ENCODE assay signal across 8 mouse cellular contexts in the genomic region with DNA sequence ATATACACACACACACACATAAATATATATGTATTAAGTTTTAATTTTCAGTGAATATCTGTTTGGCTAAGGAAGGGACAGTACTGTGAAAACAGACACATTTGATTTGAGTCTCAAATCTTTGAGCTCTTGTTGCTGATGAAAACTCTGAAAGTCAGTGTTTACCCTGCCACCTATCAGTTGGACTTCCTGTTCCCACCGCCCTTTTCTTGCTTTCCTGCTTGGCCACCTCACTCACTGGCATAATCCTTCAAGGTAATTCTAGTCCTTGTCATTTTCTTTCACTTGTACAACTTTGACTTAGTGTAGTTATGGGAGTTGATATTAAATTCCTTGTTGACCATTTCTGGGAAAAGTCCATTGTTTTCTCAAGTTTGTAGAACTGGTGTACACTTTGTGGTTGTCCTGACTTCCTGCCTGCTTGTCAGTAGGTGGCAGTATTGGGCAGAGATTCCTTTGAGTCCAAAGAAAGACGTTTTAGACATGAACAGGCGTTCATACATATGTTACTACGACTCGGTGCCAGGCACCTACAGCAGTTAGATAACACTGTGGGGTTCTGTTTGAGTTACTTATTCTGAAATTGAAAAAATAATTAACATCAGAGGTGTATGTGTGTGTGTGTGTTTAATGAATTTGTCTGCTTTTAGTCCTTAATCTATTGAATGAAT.
DNase-seq lines count a peak whose midpoint lies in the region; ATAC-seq lines count a peak whose summit lies in the region.

No protein-coding gene starts in this region.

- H3K36me3 ChIP-seq in forebrain, embryonic 10.5 days (replicated peaks) = no peaks in the 10 kb centered on the region
- no peaks in the 10 kb centered on the region for H3K36me3 ChIP-seq in intestine, embryonic 16.5 days (ENCODE audit: control insufficient read depth, insufficient read depth, low read length)
- no peaks in the 10 kb centered on the region for H3K36me3 ChIP-seq in midbrain, embryonic 11.5 days (ENCODE audit: control insufficient read depth, insufficient read depth, low read length)

- intact Hi-C loops in gastrocnemius, postnatal 36 days (cut with DNase I) = loop anchor here (5.0 to 10.0 kb wide), 2 partner anchors 78 to 845 kb away; no protein-coding TSS in a partner anchor
- intact Hi-C loops in left cerebral cortex, postnatal 14 days (cut with DNase I) = no loop called here

- H3K27ac ChIP-seq in forebrain, embryonic 10.5 days = no peak overlapping the region
- no peak overlapping the region for H3K27ac ChIP-seq in intestine, embryonic 16.5 days (ENCODE audit: low read length)
- H3K27ac ChIP-seq in midbrain, embryonic 11.5 days (ENCODE audit: low read depth, low read length) = no peak overlapping the region

- no peaks in the 10 kb centered on the region for H3K9me3 ChIP-seq in forebrain, embryonic 10.5 days
- H3K9me3 ChIP-seq in intestine, embryonic 16.5 days (ENCODE audit: control insufficient read depth, low read length) = no peaks in the 10 kb centered on the region
- H3K9me3 ChIP-seq in midbrain, embryonic 11.5 days (ENCODE audit: control insufficient read depth, low read length) = no peaks in the 10 kb centered on the region

- 46% methylated on average over 5 of the region's 5 CpGs for WGBS in forebrain, embryonic 10.5 days
- WGBS in intestine, embryonic 16.5 days = 35% methylated on average over 5 of the region's 5 CpGs
- WGBS in midbrain, embryonic 11.5 days = 47% methylated on average over 5 of the region's 5 CpGs

- H3K4me3 ChIP-seq in forebrain, embryonic 10.5 days = no peak overlapping the region
- no peak overlapping the region for H3K4me3 ChIP-seq in intestine, embryonic 16.5 days (ENCODE audit: low read length)
- no peak overlapping the region for H3K4me3 ChIP-seq in midbrain, embryonic 11.5 days (ENCODE audit: low read depth, low read length)

- no peaks in the 10 kb centered on the region for H3K27me3 ChIP-seq in forebrain, embryonic 10.5 days (ENCODE audit: poor library complexity, severe bottlenecking)
- no peaks in the 10 kb centered on the region for H3K27me3 ChIP-seq in intestine, embryonic 16.5 days (replicated peaks; ENCODE audit: control insufficient read depth, insufficient read depth, low read length)
- no peaks in the 10 kb centered on the region for H3K27me3 ChIP-seq in midbrain, embryonic 11.5 days (ENCODE audit: control insufficient read depth, insufficient read depth, low read length)

- ATAC-seq in intestine, embryonic 16.5 days = peak; percentile 49; the same call in 1 of the 2 replicates
- peak; percentile 58; the same call in 1 of the 2 replicates for ATAC-seq in midbrain, embryonic 11.5 days (ENCODE audit: low FRiP score)

- peak; percentile 41 for DNase-seq in gastrocnemius, adult 18-20 months (ENCODE audit: low spot score)
- no peak for DNase-seq in gastrocnemius, postnatal 36 days
- peak; percentile 88 for DNase-seq in adipocyte (ENCODE audit: low spot score)
- peak; percentile 16 for DNase-seq in forebrain, embryonic 10.5 days (ENCODE audit: extremely low spot score, low spot score)
- DNase-seq in left cerebral cortex, postnatal 14 days (ENCODE audit: low spot score in 2 of 2) = peak; percentile 60 to 67
- peak; percentile 86 for DNase-seq in midbrain, embryonic 11.5 days (ENCODE audit: low spot score, missing footprints)
- DNase-seq in telencephalon, adult 2 months (ENCODE audit: low read depth, low spot score) = peak; percentile 44

- no peak overlapping the region for H3K9ac ChIP-seq in intestine, embryonic 16.5 days (ENCODE audit: low read depth, low read length)
- H3K9ac ChIP-seq in midbrain, embryonic 11.5 days (ENCODE audit: low read length) = no peak overlapping the region

- no peak overlapping the region for H3K4me2 ChIP-seq in intestine, embryonic 16.5 days (ENCODE audit: low read depth, low read length)
- no peak overlapping the region for H3K4me2 ChIP-seq in midbrain, embryonic 11.5 days

- H3K4me1 ChIP-seq in forebrain, embryonic 10.5 days = no peaks in the 10 kb centered on the region
- H3K4me1 ChIP-seq in intestine, embryonic 16.5 days (ENCODE audit: control insufficient read depth, insufficient read depth, low read length) = no peaks in the 10 kb centered on the region
- peaks cover 2% of the 10 kb centered on the region; the same call in 1 of the 2 replicates for H3K4me1 ChIP-seq in midbrain, embryonic 11.5 days (ENCODE audit: control insufficient read depth, insufficient read depth, low read length)

Comparison
In these comparisons a context has a peak if more than half of its experiments do, and no peak if none do; other contexts are left out.
1. DNase-seq: peak in gastrocnemius, adult 18-20 months (single experiment), adipocyte (single experiment), forebrain, embryonic 10.5 days (single experiment), left cerebral cortex, postnatal 14 days (2 of 2), midbrain, embryonic 11.5 days (single experiment) and telencephalon, adult 2 months (single experiment); none in gastrocnemius, postnatal 36 days (0 of 2).